Mouse (Mus musculus) erythroblast, embryonic 14.5 days (primary cell): Measurements from ENCODE around the gene OR5BS1P.

Source experiments
- GATA1 ChIP-seq: IDR thresholded peaks from 2 replicates; pipeline ENCODE4 v1.6.1; 2012; ENCODE audit warnings: low read length, inconsistent platforms, mixed read lengths
- TAL1 ChIP-seq: IDR thresholded peaks from 3 replicates; pipeline ENCODE4 v1.6.1; 2012; ENCODE audit warnings: low read length, inconsistent platforms, mixed read lengths

GRCm38 (mm10) chr15:98509387-98509786 is 39.7 kb downstream of the OR5BS1P start:
- no peak for TF ChIP-seq GATA1
- TF ChIP-seq TAL1 = no peak
